Mouse (Mus musculus): Measurements from ENCODE around the gene Prr5l. TPM values are rescaled to one million over a fixed set of nuclear protein-coding genes. Genes with fewer than 3 reads are reported as not detected.
A peak's percentile ranks its signal among the peaks of the same experiment; 100 is the strongest.

The Prr5l gene
- total RNA-seq, 1 experiment from 2014 or later, result 5.1 TPM

DNA sequence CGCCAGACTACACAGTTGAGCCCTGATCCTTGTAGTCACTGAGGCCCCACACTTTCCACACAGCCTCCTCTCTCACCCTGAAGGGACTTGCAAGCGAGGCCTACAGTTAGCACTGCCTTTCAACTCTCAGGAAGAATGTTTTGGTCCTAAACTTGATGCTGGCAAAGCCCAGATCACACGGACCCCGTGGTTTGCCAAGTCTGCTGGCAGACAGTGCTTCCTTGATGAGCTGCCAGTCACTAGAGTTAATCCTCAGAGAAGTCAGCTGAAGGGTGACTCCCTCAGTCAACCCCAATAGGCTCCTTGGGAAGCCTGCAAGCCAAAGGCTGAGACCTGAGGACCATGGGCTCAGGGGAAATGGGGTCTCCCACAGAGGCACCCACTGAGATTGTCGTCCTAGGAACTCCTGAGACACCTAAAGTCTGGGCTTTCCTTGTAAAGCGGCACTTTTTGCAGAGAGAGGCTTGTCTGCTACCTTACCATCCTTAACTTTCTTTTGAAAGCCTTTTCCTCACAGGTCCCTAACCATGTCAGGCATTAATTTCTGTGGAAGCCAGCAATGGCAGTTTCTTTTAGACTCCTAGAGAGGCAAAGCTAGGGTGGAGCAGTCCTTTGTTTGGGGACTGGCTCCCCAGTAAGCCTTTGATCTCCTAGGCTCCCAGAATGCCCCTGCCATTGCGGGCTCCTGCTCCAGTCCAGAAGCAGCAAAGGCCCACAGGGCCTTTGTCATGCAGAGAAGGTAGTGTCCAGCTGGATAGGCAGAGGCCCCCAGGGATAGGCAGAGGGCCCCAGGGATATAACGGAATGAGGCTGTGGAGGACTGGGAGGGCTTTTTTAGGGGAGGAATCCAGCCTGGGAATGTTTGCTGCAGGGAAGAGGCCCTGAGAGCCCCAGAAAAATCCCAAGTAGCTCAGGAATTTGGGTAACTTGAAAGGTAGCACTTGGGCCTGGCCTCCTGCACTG is 160.2 kb downstream of the Prr5l start:
- DNase-seq, result peak; percentile 64

DNA sequence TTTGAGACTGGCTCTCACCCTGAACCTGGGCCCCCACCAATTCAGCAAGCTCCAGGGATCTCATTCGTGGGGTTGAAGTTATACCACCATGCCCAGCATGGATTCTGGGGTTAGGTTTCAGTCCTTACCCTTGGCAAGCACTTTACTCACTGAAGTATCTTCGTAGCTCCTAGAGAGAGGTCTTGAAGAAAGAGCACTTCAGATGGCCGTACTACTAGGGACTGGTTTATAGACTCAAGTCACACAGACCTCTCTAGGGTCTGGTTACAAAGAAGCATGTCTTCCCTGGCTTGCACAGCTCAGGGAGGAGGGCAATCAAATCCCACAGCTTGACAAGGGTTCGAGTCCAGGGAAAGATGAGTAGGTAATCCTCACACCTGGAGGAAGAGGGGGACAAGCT is 161.0 kb downstream of the Prr5l start:
- no peak for DNase-seq

DNA sequence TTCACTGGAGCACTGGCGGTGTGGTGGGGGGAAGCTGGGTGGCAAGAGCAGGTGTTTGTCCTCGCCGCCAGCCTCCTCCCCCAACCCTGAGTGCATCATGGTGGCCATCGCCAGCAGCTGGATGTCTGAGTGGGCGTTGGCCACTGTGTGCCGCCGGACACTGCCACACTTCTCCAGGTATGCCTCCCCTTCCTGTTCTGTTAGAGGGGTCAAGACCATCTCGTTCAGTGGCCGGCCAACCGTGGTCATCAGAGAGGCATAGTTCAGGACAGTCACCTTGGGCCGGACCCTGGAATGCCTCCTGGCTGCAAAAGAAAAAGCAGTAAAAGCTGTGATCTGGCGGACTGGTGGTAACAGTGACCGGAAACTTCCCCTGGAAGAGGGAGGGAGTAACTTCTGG is 165.7 kb downstream of the Prr5l start:
- no peak for DNase-seq

DNA sequence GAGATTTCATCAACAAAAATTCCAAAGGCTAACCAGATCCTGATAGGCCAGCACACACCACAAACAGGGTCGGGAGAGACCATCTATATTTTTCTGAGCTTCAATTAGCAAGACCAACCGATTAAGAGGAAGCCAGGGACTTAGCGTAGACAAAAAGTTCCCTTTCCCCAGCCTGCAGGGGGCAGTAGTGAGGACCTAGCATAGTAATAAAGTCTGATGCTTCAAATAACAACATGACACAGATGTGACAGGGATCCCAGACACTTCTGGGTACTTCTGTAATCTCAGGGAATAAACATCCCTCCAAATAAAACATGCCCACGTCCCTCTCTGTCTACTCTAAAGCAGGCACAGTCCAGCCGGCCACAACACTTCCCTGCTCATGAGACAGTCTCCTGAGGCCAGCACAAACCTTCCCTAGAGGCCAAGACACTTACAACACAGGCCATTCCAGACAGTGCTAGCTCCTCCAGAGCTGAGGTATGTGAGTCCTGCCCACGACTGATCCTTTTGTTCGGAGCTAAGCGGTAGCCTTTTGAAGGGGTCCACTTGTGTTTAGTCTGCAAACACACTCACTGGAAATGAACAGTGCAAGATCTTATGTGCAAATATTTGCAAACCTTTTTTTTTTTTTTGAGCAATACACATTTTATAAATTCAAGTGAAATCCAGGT is 167.0 kb downstream of the Prr5l start:
- peak; percentile 60 for DNase-seq

DNA sequence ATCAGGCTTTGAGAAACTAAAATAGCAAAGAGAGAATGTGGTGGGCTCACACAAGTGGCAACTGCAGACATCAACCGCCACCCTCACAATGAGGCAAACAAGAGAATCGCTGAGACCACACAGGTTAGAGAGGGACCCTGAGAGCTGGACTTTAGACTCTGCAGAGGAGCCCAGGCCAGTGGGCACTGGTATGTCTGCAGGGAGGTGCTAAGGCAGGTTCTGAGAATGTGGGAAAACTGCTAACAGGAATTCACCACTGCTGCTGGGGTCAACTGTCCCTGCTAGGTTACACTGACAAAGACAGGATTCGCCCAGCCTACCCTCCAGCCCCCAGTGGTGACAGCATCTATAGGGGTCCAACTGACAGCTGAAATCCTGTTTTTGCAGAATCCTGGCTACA is 171.2 kb downstream of the Prr5l start:
- no peak for DNase-seq

DNA sequence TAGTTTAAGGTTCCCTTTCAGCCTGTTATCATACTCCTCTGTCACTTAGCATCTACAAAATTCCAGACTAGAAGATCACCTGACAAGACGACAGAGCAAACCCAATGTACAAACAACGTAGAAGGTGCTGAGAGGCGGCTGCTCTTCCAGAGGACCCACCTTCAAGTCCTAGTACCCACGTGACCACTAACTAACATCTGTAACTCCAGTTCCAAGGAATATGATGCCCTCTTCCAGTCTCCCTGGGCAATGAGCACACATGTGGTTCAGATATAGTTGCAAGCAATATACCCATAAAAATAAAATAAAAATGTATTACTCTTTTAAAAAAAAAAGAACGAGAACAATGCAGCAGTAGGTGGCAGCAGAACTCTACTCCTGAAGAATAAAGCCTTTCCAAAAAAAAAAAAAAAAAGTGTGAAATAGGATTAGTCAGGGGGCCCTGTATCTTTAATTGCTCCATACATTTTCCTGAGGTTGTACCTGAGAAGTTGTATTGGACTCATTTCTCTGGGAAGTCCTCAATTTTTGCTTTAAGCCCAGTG is 176.8 kb downstream of the Prr5l start:
- DNase-seq, result no peak

DNA sequence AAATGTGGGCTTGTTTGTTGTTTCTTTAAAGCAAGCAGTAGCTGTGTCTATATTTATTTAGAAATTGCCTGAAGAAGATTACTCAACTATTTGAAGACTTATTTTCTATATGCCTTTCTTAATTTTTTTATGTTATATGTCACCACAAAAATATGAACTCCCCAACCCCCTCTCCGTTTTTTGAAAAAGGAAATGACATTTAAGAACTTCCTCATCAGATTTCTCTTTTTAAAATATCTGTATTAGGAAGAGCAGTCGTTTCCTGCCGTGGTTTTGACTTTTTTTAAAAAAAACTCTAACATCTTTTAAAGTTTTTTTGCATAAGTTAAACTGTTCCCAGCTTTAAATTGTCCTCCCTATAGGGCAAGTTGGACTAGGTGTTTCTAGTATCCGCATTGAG is 183.5 kb downstream of the Prr5l start:
- no peak for DNase-seq

DNA sequence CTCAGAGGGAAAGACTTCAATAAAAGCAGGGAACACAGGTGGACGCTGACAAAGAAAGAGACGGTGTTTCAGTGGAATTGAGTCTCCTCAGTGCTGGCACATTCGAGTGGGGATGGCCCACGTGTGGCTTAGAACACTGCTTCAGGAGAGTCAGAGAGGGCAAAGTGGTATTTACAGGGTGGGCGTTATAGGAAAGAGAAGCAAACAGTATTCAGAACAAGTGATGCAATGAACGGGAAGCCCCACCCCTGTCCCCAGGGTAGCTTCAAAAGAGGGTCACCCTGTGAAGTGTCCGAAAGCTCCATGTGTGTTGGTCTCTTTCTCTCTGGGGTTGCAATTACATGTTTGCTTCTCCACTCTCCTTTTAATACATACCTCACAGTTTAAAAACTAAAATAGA is 187.2 kb downstream of the Prr5l start:
- no peak for DNase-seq

DNA sequence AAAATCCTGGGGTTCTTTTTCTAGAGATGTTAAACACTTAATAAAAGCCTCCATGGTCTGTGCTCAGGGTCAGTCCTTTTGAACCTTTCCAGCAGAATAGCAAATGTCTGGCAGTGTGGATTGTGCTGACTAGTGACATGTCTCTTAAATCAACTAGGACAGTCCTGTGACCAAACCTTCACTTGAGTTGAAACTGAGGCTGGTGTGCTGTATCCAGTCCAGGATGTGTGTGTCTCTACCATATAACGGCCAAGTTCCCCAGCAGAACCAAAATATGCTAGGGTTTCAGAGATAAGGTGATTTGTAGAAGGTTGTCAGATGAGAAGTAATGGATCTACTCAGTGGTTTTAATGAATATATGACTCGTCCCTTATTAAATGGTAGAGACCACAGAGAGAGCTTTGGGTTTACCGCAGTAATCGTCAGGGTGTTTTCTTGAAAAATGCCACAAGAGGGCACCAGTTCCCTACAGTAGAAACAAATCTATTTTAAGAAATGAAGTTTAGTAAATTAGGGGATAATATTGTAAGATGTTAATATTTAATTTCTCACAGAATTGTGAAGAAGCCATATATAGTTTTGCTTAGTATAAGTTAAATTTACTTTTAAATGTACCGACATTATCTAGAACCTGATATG is 189.1 kb downstream of the Prr5l start:
- no peak for DNase-seq

DNA sequence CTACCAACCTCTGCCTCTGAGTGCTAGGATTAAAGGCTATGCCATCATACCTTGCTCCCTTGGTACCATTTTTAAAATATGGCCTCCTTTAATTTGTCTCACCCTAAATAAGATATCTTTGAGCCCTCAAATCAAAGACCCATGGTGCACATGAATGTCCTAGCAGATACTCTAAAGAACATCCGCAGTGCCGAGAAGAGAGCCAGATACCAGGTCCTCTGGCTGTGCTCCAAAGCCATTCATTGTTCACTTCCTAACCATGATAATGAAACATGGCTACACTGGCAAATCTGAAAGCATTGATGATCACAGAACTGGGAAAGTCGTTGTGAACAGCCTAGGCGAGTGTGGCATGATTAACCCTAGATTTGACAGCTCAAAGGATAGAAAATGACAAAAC is 189.8 kb downstream of the Prr5l start:
- DNase-seq, result no peak

DNA sequence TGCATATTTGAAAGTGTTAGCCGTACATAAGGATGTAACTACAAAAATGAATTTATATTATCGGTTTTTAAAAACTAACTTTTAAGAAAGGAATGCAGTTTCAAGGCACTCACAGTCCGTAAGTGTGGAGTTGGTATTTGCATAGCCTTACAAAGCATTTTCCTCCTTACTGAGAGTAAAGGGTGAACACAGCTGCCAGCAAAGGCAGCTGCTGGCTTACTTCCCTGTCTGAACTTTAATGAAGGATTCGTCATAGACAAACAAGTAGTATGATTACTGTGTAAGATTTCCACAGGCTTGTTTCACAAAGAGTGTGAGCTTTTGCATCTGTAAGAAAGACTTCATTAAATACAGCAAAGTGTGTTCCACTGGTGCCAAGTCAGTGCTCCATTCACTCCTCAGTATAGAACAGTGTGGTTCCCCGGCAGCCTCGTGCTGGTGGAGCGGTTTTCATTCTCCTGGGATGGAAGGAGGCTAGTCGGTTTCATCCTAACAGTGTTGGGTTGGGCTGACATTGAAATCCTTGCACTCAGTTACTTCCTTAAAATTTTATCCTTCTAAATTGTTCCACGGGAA is 192.5 kb downstream of the Prr5l start:
- no peak for DNase-seq

DNA sequence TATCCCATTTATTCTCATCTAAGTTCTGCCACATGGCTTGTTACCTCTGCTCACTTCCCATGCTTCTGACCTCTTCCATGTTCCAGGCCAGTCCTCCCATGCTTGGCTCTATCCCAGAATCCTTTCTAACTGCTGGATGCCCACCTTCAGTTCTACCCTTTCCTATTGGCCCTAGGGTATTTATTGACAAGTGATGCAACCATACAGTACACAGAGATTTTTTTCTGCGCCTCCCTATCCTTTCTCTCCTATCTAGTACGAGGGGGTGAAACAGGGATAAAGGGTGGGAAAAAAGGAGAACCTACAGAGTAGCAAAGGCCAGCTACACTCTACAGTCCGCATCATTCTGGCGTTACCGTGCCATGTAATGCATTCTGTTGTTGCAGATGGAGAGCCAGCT is 194.8 kb downstream of the Prr5l start:
- no peak for DNase-seq

DNA sequence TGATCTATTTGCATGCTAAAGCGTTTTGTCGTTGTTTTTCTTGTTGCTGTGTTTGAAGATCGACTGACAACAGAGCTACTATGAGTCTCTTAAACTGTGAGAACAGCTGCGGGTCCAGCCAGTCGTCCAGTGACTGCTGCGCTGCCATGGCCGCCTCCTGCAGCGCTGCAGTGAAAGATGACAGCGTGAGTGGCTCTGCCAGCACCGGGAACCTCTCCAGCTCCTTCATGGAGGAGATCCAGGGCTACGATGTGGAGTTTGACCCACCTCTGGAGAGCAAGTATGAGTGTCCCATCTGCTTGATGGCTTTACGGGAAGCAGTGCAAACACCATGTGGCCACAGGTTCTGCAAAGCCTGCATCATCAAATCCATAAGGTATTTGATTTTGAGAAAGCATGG is 198.4 kb downstream of the Prr5l start:
- DNase-seq, result peak; percentile 31

DNA sequence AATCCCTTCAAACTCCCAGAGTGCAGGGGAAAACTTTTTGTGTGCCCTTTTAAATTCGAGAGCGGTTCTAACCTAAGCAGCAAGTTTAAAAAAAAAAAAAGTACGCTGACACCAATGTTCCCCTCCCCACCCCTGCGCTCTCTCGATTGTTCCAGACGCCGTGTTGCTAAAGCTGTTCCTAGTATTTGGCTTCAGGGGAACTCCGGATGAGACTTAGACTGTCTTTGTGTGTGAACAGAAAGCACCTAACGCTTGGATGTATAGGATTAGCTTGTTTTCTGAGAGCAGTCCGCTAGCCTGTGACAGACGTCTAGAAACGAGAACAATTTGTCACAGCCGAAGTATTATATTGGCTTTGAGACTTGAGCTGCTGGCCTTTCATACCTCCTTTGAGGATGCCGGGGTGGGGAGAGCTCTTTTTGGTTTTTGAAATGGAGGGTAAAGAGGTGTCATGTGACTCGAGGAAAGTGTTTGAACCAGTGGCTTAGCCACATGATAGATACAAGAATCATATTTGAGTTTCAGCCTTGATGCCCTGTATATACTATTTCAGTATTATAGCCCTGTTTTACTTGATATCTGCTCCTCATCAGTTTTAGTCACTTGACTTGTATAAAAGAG is 203.6 kb downstream of the Prr5l start:
- no peak for DNase-seq

DNA sequence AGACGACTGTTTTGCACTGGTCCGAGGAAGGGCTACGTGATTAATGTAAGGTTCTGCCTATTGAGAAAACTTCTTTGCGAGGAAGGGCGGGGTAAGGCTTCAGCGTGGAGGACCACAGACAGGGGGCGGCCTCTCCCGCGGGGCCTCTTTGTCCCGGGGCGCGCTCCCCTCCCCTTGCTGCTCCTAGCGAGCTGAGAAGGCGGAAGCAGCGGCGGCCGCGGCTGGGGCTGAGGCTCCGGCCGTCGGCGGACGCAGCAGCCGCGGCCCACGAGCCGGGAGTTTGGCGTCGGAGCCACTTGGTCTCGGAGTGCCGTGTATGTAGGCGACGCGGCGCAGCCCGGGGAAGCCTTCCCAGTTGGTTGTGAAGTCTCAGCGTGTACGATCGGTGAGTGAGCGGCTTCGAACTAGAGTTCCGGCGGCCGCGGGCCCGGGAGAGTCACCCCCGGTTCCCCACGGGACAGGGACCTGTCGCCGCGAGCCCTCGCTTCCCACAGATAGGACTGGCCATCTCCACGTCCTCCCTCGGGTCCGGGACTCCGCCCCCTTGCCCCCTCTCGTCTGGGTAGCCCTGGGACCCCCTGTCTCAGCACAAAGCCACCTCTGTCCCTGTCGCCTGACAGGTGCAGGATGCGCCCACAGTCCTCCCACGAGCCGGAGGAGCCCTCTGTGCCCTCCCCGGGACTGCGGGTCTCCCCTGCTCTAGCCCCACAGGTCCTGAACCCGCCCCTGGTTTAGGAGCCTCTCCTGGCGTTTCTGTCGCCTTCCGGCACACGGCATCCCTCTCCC is 204.4 kb downstream of the Prr5l start, which contains the start of gene Traf6:
Gene Traf6, plus strand, starts transcription at position 194 of the 786 bp plus-strand sequence.
- peak; percentile 96 for DNase-seq

DNA sequence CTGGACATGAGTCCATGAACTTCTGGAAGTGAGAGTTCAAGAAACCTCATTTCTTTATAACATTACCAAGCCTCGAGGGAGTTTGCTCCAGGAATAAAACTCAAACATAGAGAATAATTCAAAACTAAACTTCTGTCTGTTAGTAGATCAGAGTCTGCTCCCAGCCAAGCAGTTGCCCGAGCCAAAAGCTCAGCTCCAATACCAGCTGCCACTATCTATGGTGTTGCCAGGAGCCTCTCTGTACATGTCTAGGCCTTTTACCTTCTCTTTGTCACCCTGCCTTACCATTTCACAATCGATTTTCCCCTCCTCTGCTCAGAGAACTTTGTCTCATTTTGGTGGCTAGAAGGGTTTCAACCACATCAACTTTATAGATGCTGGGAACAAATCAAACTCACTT is 209.3 kb downstream of the Prr5l start:
- DNase-seq, result no peak

DNA sequence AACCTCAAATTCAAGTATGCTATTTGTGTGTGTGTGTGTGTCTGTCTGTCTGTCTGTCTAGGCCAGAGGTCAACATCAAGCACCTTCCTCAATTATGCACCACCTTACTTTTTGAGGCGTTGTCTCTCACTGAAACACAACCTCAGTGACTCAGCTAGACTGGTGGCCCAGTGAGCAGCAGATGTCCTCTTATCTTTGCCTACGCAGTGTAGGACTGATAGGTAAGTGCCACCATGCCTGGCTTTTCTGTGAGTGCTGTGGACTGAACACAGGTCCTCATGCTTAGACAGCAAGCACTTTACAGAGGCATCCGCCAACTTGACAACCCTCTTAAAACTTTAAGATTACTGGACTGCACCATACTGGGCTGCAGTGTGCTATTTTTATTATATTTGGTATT is 214.1 kb downstream of the Prr5l start:
- no peak for DNase-seq

DNA sequence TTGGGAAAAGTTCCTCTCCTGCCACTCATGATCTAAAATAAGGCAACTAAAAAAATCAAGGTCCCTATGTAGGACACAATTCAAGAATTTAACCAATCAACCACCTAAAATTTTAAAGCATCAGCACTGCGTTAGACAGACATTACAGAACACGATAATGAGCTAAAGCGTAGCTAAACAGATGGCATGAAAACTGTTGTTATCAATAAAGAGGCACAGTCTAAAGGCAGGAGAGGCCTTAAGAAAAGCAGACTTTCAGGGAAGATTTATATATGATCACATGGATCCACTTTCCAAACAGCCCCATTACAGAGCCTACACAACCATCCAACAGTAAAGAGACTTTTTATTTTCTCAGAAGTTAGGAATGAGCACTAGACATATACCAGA is 217.1 kb downstream of the Prr5l start:
- no peak for DNase-seq

DNA sequence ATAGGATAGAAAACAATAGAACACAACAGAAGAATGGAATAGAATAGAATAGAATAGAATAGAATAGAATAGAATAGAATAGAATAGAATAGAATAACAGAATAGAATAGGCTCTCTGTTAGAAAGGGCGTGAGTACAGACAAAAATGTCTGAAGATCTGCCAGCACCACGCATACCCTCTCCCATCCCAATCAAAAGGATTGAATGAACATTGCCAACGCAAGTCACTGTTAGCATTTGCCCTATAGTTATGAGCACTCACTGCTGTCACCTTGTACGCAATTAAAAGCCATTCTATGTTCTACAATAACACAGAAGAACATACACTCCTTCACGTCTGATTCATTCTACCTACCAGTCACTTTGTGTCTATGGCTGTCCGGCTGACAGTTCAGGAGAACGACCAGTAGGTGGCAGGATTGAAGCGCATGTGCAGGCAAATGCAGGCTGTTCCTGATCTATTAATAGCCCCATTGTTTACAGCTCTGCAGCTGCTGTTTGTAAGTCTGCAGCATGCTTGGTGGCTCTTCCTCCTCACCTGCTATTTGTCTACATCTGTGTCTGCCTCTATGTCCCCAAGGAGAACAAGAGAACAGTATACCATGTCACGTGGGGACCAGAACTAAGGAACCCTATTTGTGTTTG is 217.6 kb downstream of the Prr5l start:
- DNase-seq, result peak; percentile 84

Measured in adrenal gland, postnatal 14 days (tissue).